7 mouse cellular contexts compared by ENCODE assay signal in genomic region chr5:32863253-32864228, GRCm38 (mm10). TPM values are rescaled to one million over a fixed set of nuclear protein-coding genes. Genes with fewer than 3 reads are reported as not detected.
DNase-seq lines count a peak whose midpoint lies in the region; ATAC-seq and TF ChIP-seq lines count a peak whose summit lies in the region.

Gene Depdc5, plus strand, starts transcription at chr5:32863701.

- WGBS in embryonic facial prominence, embryonic 10.5 days, result under 1% methylated on average over 64 of the region's 64 CpGs
- under 1% methylated on average over 60 of the region's 64 CpGs for WGBS in intestine, postnatal 0 days
- WGBS in midbrain, embryonic 12.5 days, result under 1% methylated on average over 59 of the region's 64 CpGs
- under 1% methylated on average over 64 of the region's 64 CpGs for WGBS in small intestine, adult 2 months

- H3K4me1 ChIP-seq in embryonic facial prominence, embryonic 10.5 days, result peaks cover 10% of the 10 kb centered on the region
- no peaks in the 10 kb centered on the region for H3K4me1 ChIP-seq in intestine, postnatal 0 days (replicated peaks; ENCODE audit: control insufficient read depth, insufficient read depth, low read length)
- H3K4me1 ChIP-seq in midbrain, embryonic 12.5 days, result peaks cover 10% of the 10 kb centered on the region
- no peaks in the 10 kb centered on the region for H3K4me1 ChIP-seq in small intestine, adult 2 months (ENCODE audit: control insufficient read depth, insufficient read depth, insufficient read length, low read length)

- H3K4me3 ChIP-seq in embryonic facial prominence, embryonic 10.5 days, result peak within 1 kb of the TSS; percentile 89
- H3K4me3 ChIP-seq in intestine, postnatal 0 days (ENCODE audit: low read depth, low read length), result peak within 1 kb of the TSS; percentile 80
- peak within 1 kb of the TSS; percentile 74 for H3K4me3 ChIP-seq in midbrain, embryonic 12.5 days
- peak within 1 kb of the TSS; percentile 71 for H3K4me3 ChIP-seq in small intestine, adult 2 months (ENCODE audit: low read depth, low read length)

- peak within 1 kb of the TSS; percentile 90 for H3K27ac ChIP-seq in embryonic facial prominence, embryonic 10.5 days (replicated peaks)
- peak within 1 kb of the TSS; percentile 68 for H3K27ac ChIP-seq in intestine, postnatal 0 days (ENCODE audit: low read depth, low read length)
- 0 out of 2 replicates have a peak within 1 kb of the TSS, but pooled peaks have one; percentile 30 for H3K27ac ChIP-seq in midbrain, embryonic 12.5 days (replicated peaks)
- H3K27ac ChIP-seq in small intestine, adult 2 months (ENCODE audit: insufficient read depth, low read depth, low read length), result peak within 1 kb of the TSS; percentile 75

- no peaks in the 10 kb centered on the region for H3K27me3 ChIP-seq in embryonic facial prominence, embryonic 10.5 days (replicated peaks; ENCODE audit: low read depth, poor library complexity, severe bottlenecking)
- no peaks in the 10 kb centered on the region for H3K27me3 ChIP-seq in intestine, postnatal 0 days (replicated peaks; ENCODE audit: control insufficient read depth, insufficient read depth, low read length)
- H3K27me3 ChIP-seq in midbrain, embryonic 12.5 days, result no peaks in the 10 kb centered on the region
- H3K27me3 ChIP-seq in small intestine, adult 2 months (ENCODE audit: control insufficient read depth, insufficient read depth, low read length), result no peaks in the 10 kb centered on the region

- intact Hi-C loops in left cerebral cortex, postnatal 4 days (cut with DNase I), result no loop called here

- no peaks in the 10 kb centered on the region for H3K9me3 ChIP-seq in embryonic facial prominence, embryonic 10.5 days
- H3K9me3 ChIP-seq in intestine, postnatal 0 days (ENCODE audit: control insufficient read depth), result no peaks in the 10 kb centered on the region
- H3K9me3 ChIP-seq in midbrain, embryonic 12.5 days, result no peaks in the 10 kb centered on the region

- peak within 1 kb of the TSS; percentile 70 for H3K4me2 ChIP-seq in intestine, postnatal 0 days (replicated peaks; ENCODE audit: low read depth)
- H3K4me2 ChIP-seq in midbrain, embryonic 12.5 days (replicated peaks), result peak within 1 kb of the TSS; percentile 79

- peak within 1 kb of the TSS; percentile 75 for H3K9ac ChIP-seq in intestine, postnatal 0 days (ENCODE audit: low read depth, low read length)
- H3K9ac ChIP-seq in midbrain, embryonic 12.5 days (replicated peaks), result peak within 1 kb of the TSS; percentile 84

- no peak for TF ChIP-seq CTCF in intestine, postnatal 0 days (IDR thresholded peaks at IDR 0.05; ENCODE audit: low read depth)
- TF ChIP-seq CTCF in small intestine, adult 2 months (IDR thresholded peaks at IDR 0.05; ENCODE audit: extremely low read depth, insufficient read length, insufficient replicate concordance, low read depth, low read length), result no peak

- peak; percentile 99 for ATAC-seq in intestine, postnatal 0 days
- ATAC-seq in midbrain, embryonic 12.5 days (ENCODE audit: low FRiP score, low read depth), result peak; percentile 97

- peak; percentile 97 for DNase-seq in adrenal gland, postnatal 10 days
- DNase-seq in embryonic facial prominence, embryonic 10.5 days (ENCODE audit: low spot score), result peak; percentile 97
- peak; percentile 49 for DNase-seq in gonadal fat pad, adult 2 months (ENCODE audit: low read depth)
- peak; percentile 95 for DNase-seq in left cerebral cortex, postnatal 4 days

- H3K36me3 ChIP-seq in embryonic facial prominence, embryonic 10.5 days (replicated peaks), result peaks cover 31% of the 10 kb centered on the region
- H3K36me3 ChIP-seq in intestine, postnatal 0 days (ENCODE audit: control insufficient read depth, insufficient read depth), result 0 out of 2 replicates have a peak, but pooled peaks cover 9% of the 10 kb centered on the region
- H3K36me3 ChIP-seq in midbrain, embryonic 12.5 days, result peaks cover 20% of the 10 kb centered on the region
- peaks cover 7% of the 10 kb centered on the region for H3K36me3 ChIP-seq in small intestine, adult 2 months (ENCODE audit: control insufficient read depth, insufficient read depth, low read length)

- peak; percentile 76 for TF ChIP-seq POLR2A in small intestine, adult 2 months (IDR thresholded peaks at IDR 0.05; ENCODE audit: low read depth, low read length)

RNA-seq across cellular contexts. Expression of gene Depdc5, which starts in this region (rescaled TPM):
- 10 to 100 TPM; 30.1 to 38.4 TPM for total RNA-seq in adrenal gland, postnatal 10 days (2021)
- 38.5 and 39.1 TPM in 2 replicates for polyA plus RNA-seq in embryonic facial prominence, embryonic 10.5 days (2016; fragmentation: Nextera tagmentation; extraction: Ambion mirVana)
- polyA plus RNA-seq in gonadal fat pad, adult 2 months (2012; rRNA removed), result 12.3 and 13.3 TPM in 2 replicates
- 6.8 and 6.9 TPM in 2 replicates for polyA plus RNA-seq in intestine, postnatal 0 days (2015; fragmentation: Nextera tagmentation; extraction: Ambion mirVana)
- total RNA-seq in left cerebral cortex, postnatal 4 days (2021), result 10 to 100 TPM; 48.2 to 50.7 TPM
- 41.6 and 42.8 TPM in 2 replicates for polyA plus RNA-seq in midbrain, embryonic 12.5 days (2016; fragmentation: Nextera tagmentation; extraction: Ambion mirVana)
- polyA plus RNA-seq in small intestine, adult 2 months (2012; rRNA removed), result 3.8 and 7.5 TPM in 2 replicates

Comparison
In these comparisons a context has a peak if more than half of its experiments do, and no peak if none do; other contexts are left out.
1. Peak in every context shown above with its lines: DNase-seq, ATAC-seq, H3K4me3 ChIP-seq and H3K27ac ChIP-seq.
2. H3K27ac ChIP-seq: peak in every context shown above with its lines; median percentile 90 in embryonic facial prominence, embryonic 10.5 days; 75 in small intestine, adult 2 months; 68 in intestine, postnatal 0 days; 30 in midbrain, embryonic 12.5 days.